8 mouse cellular contexts compared by ENCODE assay signal in the genomic region with DNA sequence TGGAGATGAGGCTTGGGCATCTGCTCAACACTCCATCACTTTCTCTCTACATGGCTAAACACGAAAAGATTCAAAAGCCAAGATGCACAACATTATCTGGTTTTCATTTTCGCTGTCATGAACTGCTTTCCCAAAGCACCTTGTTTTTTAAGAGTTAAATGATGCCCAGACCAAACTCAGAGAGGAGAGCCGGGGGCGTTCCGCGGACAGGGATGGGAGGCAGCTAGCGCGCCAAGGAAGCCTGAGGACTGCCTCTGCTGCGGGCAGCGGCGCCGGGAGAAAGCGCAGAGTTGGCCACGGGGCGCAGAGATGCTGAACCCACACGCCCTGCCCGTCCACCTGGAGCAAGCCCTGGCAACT. TPM values are rescaled to one million over a fixed set of nuclear protein-coding genes. Genes with fewer than 3 reads are reported as not detected.
DNase-seq lines count a peak whose midpoint lies in the region; ATAC-seq and TF ChIP-seq lines count a peak whose summit lies in the region.

No protein-coding gene starts in this region.

- DNase-seq in adrenal gland, postnatal 25 days = peak; percentile 20
- no peak for DNase-seq in adrenal gland, adult 18-20 months (ENCODE audit: low spot score in 2 of 2)
- no peak for DNase-seq in testis, postnatal 10 days (ENCODE audit: low spot score)
- DNase-seq in limb, embryonic 10.5 days (ENCODE audit: low spot score) = no peak
- no peak for DNase-seq in cerebellum, adult 9-11 months

- peak; percentile 12 for ATAC-seq in neural tube, embryonic 12.5 days (ENCODE audit: low FRiP score, low read depth)
- no peak for ATAC-seq in erythroblast, adult 5-6 weeks (replicated peaks; ENCODE audit: low FRiP score, poor library complexity, severe bottlenecking)

- no peak for TF ChIP-seq CTCF in testis, adult 2 months (IDR thresholded peaks at IDR 0.05; ENCODE audit: control insufficient read depth, insufficient read depth, insufficient replicate concordance, low read depth, low read length)

- no peaks in the 10 kb centered on the region for H3K36me3 ChIP-seq in testis, adult 2 months (ENCODE audit: control insufficient read depth, insufficient read depth, low read length)
- no peaks in the 10 kb centered on the region for H3K36me3 ChIP-seq in limb, embryonic 10.5 days
- H3K36me3 ChIP-seq in neural tube, embryonic 12.5 days = no peaks in the 10 kb centered on the region

- H3K4me2 ChIP-seq in neural tube, embryonic 12.5 days (replicated peaks) = peak overlapping the region; percentile 95

- no peak for TF ChIP-seq POLR2A in testis, adult 2 months (IDR thresholded peaks at IDR 0.05; ENCODE audit: control insufficient read depth, low read depth, low read length)

- WGBS in limb, embryonic 10.5 days = under 1% methylated on average over 17 of the region's 17 CpGs
- under 1% methylated on average over 17 of the region's 17 CpGs for WGBS in neural tube, embryonic 12.5 days

- H3K4me3 ChIP-seq in testis, adult 2 months (ENCODE audit: control insufficient read depth, low read depth, low read length) = peak overlapping the region; percentile 68
- H3K4me3 ChIP-seq in limb, embryonic 10.5 days = peak overlapping the region; percentile 72
- H3K4me3 ChIP-seq in neural tube, embryonic 12.5 days = peak overlapping the region; percentile 72

- H3K27me3 ChIP-seq in testis, adult 2 months (ENCODE audit: control insufficient read depth, insufficient read depth, low read length) = no peaks in the 10 kb centered on the region
- H3K27me3 ChIP-seq in limb, embryonic 10.5 days (ENCODE audit: low read depth, poor library complexity, severe bottlenecking) = peaks cover 48% of the 10 kb centered on the region
- H3K27me3 ChIP-seq in neural tube, embryonic 12.5 days (replicated peaks) = no peaks in the 10 kb centered on the region

- H3K9me3 ChIP-seq in limb, embryonic 10.5 days (replicated peaks) = no peaks in the 10 kb centered on the region
- no peaks in the 10 kb centered on the region for H3K9me3 ChIP-seq in neural tube, embryonic 12.5 days

- H3K27ac ChIP-seq in testis, adult 2 months (ENCODE audit: control insufficient read depth, insufficient read depth, low read depth, low read length) = no peak overlapping the region
- H3K27ac ChIP-seq in limb, embryonic 10.5 days = peak overlapping the region; percentile 82
- 0 out of 2 replicates have a peak overlapping the region, but pooled peaks have one; percentile 32 for H3K27ac ChIP-seq in neural tube, embryonic 12.5 days

- peaks cover 10% of the 10 kb centered on the region for H3K4me1 ChIP-seq in testis, adult 2 months (ENCODE audit: control insufficient read depth, insufficient read depth, low read length)
- H3K4me1 ChIP-seq in limb, embryonic 10.5 days = peaks cover 26% of the 10 kb centered on the region
- peaks cover 7% of the 10 kb centered on the region; the same call in 1 of the 2 replicates for H3K4me1 ChIP-seq in neural tube, embryonic 12.5 days

- peak overlapping the region; percentile 79 for H3K9ac ChIP-seq in neural tube, embryonic 12.5 days

RNA-seq across cellular contexts. Expression of gene Adcy2, which starts 0.8 kb away (rescaled TPM):
- 0.48 and 0.52 TPM in 2 replicates for total RNA-seq in adrenal gland, postnatal 25 days (2021)
- under 1 TPM; 0.64 to 0.86 TPM for total RNA-seq in adrenal gland, adult 18-20 months (2021)
- 2.3 and 2.7 TPM in 2 replicates for polyA plus RNA-seq in testis, adult 2 months (2012; rRNA removed)
- polyA plus RNA-seq in limb, embryonic 10.5 days (2016; fragmentation: Nextera tagmentation; extraction: Ambion mirVana) = 0.39 and 1.2 TPM in 2 replicates
- 12.9 and 13.1 TPM in 2 replicates for polyA plus RNA-seq in neural tube, embryonic 12.5 days (2016; fragmentation: Nextera tagmentation; extraction: Ambion mirVana)
- 0.77 TPM in 1 of 2 replicates, not detected in the other for total RNA-seq in erythroblast, adult 5-6 weeks (2015; ENCODE audit: low replicate concordance)
- total RNA-seq in erythroblast, adult 5-6 weeks (2017; ENCODE audit: low replicate concordance) = not detected in 2 replicates
